Mouse (Mus musculus) heart, postnatal 14 days (tissue): Measurements from ENCODE around the gene Bach2. TPM values are rescaled to one million over a fixed set of nuclear protein-coding genes. Genes with fewer than 3 reads are reported as not detected.

Experiments used
- DNase-seq, 2 experiments: peaks; one replicate each; pipeline ENCODE4 v3.0.0; 2021 to 2022
- intact Hi-C: fragments of 180-260 bp; cut with DNase I; formaldehyde crosslinking; loops from one replicate; pipeline ENCODE4 v1.15.1; 2025
- total RNA-seq, 2 experiments: library from RNA; stranded (reverse); gene quantifications; 2 replicates each; pipeline ENCODE4 v1.2.3; 2021

Bach2 gene
- total RNA-seq, 2 experiments from 2014 or later, result 11.2 TPM

DNA sequence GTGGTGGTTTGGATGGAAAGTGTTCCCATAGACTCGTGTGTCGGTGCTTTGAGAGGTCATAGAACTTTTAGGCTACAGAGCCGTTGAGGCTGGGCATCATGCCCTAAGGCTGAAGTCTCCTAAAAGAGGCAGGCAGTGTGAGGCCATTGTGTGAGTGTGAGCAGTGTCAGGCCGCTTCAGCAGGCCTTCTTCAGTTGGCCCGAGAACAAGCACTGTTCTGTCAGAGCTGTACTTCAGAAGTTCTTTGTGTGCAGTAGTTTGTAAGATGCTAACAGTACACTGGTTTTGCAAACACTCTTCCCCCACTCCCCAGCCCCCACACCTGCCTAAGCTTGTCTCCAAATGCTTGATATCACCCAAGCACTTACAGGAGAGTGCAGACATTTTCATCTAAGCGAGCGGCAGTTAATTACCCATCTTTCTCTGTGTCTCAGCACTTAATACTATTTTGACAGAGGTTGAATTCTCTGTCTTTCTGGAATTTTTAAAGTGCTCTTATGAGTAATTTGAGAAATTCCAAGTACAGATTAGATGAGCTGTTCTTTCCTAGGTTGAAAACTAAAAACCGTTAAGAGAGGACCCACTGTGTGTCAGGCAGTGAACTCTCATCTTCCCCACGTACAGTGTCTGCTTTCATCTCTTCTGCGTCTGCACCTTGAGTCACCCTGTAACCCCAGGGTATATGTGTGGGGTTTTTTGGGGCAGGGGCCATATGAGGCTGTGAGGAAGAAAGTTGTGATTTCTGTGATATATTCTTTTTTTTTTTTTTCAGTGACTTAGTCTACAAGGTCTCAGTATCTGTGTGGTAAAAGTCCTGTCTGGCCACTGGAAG is 136.4 kb downstream of the Bach2 start:
- DNase-seq, result no peak
- intact Hi-C loops, result loop anchor here (5.0 kb wide), 1 partner anchor 38 kb away; no protein-coding TSS in a partner anchor

DNA sequence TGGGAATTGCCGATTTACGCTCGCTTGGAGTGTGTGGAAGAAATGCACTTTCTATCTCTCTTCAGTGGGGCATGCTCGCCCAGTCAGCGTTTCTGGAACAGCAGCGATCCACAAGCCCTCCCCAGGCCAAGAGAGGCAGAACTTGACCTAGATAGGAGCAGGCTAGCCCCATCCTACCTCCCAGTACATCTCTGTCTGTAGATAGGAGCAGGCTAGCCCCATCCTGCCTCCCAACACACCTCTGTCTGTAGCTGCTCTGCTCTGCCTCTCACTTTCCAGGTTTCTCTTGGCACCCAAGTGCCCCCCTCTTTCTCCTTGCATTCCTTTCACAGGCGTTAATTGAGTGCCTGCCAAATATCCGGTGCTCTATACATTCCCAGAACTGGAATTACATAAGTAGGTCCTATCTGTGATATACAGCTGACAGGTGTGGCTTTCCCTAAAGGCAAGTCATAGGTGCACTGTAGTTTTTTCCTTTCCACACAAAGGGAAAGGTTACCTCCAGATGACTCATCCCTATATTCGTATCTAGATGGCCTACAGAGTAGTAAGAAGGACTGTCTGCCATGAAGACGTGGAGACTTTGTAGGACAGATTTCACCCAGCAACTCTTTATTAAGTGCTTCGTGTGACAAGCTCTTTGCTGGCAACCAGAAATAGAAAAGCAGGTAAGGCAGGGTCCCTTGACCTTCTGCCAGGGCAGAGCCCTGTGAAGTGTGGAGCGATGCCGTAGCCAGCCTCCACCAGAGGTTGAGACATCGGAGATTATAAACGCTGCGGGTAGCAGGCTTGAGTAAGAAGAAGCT is 137.3 kb downstream of the Bach2 start:
- intact Hi-C loops, result loop anchor here (5.0 kb wide), 1 partner anchor 39 kb away; no protein-coding TSS in a partner anchor
- no peak for DNase-seq

DNA sequence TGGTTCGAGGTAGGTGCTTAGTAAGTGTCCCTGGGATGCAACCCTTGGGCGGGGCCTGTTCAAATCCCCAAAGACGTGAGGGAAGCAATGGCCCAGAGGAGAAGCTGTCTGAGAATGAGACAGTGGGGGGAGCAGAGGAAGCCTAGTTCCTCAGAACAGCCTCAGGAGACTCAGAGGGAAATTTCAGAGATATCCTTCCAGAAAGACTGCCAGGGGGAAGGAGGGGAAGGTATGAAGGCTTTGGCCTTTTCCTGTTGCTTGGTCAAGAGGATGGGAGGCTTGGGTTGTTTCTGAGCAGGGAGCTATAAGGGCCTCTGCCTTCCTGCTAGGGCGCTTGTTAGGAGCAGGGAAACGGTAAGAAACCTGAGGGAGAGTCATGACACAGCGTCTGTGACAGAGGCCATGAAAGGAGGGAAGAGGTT is 137.9 kb downstream of the Bach2 start:
- no peak for DNase-seq
- intact Hi-C loops, result loop anchor here (5.0 kb wide), 1 partner anchor 39 kb away; no protein-coding TSS in a partner anchor

DNA sequence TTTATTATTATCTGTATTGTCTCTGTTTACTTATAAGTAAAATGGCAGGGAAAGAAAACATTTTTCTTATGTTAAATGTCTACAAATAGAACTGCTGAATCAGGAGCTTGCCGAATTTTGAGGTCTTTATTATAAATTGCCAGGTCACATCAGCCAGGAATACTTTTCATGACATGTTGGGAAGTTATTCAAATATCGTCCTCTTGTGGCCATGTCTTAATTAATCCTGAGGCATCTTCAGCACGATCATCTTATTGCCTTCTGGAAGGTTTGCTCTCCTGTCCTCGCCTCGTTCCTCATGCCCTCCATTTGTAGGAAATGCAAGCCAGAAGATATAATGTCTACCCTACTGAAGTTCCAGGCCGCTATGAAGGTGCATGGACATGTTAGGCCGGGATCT is 140.5 kb downstream of the Bach2 start:
- no peak for DNase-seq
- intact Hi-C loops, result loop anchor here (5.0 kb wide), 1 partner anchor 42 kb away; no protein-coding TSS in a partner anchor

DNA sequence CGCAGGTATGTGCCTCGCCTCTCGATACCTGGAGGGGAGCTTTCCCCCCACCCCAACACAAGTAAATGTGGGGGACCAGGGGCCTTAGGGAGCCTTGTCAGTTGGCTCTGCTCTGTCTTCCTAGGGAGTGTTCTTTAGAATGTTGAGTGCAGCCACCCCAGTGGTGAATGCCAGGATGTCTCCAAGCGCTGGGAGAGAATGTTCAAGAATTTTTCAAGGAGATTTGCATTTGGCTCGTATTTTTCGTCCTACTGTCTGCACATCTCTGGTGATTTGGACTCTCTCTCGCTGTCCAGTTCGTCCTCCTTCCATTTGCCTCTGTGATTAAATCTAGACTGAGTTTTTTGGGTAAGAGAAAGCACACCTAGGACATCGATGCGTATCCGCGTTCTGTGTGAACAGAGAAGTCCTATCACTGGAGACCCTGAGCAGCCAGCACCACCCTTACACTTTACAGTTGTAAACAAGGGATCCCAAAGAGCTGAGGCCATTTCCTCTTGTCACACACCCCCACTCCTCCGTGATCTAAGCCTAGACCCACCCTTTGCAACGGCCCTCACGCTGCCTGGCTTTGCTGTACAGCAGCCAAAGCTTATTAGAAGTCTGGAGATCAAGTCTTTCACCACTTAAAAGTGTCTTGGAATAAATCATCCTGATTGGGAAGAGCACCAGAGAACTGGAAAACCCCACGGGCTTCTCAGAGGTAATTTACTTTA is 143.2 kb downstream of the Bach2 start:
- no peak for DNase-seq
- intact Hi-C loops, result loop anchor here (10.0 kb wide), 1 partner anchor 327 kb away; no protein-coding TSS in a partner anchor

DNA sequence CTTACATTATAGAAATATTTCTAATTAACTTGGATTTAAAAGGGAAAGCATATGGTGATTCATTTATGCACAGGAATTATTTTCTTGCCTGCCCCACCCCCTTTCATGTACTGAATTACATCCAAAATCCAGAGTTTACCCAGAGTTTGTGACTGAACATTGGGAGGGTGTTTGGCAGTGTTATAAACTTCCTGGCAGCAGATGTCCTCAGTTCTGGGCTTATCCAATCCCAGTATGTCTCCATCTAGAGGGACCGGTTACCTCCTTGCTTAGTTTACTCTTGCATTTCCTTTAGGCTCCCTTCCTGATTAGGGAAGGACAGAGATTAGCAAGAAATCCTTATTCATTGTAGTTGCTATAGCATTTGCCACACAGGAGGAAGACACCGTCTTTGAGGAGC is 146.5 kb downstream of the Bach2 start:
- no peak for DNase-seq
- intact Hi-C loops, result loop anchor here (5.0 to 10.0 kb wide), 3 partner anchors 83 to 330 kb away; no protein-coding TSS in a partner anchor

DNA sequence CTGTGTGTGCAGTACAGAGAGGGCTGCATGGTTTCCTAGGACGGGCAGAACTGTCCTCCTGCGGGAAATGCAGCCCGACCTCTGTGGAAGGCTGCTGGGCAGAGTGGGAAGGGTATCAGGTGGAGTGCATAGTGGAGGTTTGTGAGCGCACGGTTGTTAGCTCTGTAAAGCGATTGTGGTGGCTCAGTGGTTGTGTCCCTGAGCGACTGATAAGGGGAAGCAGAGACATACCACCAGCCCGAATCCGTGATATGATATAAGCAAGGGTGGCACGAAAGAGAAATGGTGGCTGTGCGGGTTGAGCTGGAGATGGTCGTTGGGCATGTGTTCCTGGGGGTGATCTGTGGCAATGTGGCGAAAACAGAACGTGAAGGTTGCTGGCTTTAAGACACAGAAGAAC is 147.0 kb downstream of the Bach2 start:
- intact Hi-C loops, result loop anchor here (5.0 to 10.0 kb wide), 3 partner anchors 83 to 331 kb away; no protein-coding TSS in a partner anchor
- DNase-seq, result no peak

DNA sequence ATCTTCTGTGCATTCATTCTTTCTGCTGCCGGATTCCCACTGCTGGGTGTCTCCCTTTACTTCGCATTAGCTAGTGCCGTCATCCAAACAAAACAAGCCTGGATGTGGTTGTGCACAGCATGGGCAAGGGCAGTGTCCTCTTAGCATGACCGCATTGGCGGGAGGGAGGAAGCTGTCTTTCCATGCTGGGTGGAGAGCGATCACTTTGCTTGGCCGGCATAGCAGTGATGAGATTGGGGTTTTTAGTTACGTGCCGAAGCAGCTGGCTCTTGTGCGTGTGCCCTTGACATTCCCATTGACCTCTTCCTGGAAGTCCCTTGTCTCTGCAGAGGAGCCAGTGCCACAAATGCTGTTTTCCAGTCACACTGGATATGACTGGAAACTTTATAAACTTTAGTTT is 147.7 kb downstream of the Bach2 start:
- intact Hi-C loops, result loop anchor here (5.0 to 10.0 kb wide), 3 partner anchors 84 to 332 kb away; no protein-coding TSS in a partner anchor
- DNase-seq, result peak in 1 of 2 experiments; percentile 24

DNA sequence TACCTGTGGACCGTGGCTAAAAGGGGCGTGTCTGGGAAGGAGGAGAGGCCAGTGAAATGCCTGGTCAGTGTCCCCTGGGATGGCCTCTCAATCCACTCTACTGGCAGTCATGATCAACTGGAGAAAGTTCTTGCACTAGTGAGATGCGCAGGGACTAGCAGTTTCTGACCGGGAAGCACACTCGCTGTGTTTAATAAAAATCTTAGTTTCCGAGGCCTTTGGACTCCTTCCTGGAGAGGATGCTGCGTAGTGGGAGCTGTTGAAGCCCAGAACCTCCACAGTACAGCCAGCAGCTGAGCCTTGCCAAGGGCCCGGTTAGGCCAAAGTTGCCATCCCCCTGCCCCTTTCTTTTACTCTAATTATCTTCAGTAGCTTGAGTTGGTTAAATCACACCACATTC is 148.3 kb downstream of the Bach2 start:
- intact Hi-C loops, result loop anchor here (5.0 to 10.0 kb wide), 3 partner anchors 85 to 332 kb away; no protein-coding TSS in a partner anchor
- peak; percentile 26 to 37 for DNase-seq

DNA sequence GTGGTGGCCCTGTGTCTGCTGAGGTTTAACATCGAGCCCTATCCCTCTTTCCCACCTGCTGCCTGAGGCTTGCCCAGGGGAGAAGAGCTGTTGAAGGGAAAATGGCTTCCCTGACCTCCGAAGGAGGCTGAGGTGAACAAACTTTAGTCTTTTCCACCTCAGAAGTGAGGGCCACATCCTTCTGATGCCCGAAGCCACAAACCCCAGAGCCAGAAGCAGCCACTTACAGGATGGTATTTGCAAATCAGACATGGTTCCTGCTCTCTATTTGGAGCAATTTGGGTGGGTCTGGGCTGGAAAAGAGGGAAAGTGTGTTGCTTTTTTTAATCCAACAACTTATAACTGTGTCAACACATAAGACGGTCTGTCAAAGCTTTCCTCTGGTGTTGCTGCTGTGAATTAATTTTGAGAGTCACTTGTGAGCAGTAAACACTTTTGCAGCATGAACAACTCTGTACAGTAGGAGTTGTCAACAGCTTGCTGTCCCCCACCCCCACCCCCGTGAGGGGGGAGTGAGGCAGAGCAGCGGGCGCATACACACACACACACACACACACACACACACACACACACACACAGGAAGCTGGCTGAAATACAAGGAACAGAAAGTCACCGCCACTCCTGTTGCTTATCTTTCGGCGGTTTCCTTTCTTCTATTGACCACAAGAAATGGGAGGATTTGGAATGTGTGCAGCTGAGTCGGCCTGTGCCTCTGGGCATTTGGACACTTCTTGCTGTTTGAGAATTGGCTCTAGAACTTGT is 149.1 kb downstream of the Bach2 start:
- intact Hi-C loops, result loop anchor here (2.0 to 10.0 kb wide), 4 partner anchors 85 to 333 kb away; partner anchors contain the start of gene Bach2
- DNase-seq, result peak; percentile 78 to 79

DNA sequence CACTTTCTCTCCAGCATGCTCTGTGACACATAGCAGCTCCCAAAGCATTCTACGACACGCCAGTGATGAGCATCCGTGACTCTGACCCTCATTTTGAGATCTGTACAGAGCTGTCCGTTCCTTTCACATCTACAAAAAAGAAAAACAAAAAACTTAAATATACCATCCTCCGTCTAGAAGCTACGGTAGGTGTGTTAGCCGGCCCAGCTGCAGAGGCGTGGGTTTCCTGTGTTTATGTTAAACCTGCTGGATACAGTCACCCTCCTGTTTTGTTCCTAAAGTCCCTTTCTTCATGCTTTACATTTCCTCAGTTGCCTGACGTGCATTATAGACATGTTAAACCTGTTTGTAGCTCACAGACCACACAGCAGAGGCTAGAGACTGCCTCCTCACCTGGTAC is 150.0 kb downstream of the Bach2 start:
- intact Hi-C loops, result loop anchor here (2.0 to 10.0 kb wide), 4 partner anchors 86 to 334 kb away; partner anchors contain the start of gene Bach2
- no peak for DNase-seq

DNA sequence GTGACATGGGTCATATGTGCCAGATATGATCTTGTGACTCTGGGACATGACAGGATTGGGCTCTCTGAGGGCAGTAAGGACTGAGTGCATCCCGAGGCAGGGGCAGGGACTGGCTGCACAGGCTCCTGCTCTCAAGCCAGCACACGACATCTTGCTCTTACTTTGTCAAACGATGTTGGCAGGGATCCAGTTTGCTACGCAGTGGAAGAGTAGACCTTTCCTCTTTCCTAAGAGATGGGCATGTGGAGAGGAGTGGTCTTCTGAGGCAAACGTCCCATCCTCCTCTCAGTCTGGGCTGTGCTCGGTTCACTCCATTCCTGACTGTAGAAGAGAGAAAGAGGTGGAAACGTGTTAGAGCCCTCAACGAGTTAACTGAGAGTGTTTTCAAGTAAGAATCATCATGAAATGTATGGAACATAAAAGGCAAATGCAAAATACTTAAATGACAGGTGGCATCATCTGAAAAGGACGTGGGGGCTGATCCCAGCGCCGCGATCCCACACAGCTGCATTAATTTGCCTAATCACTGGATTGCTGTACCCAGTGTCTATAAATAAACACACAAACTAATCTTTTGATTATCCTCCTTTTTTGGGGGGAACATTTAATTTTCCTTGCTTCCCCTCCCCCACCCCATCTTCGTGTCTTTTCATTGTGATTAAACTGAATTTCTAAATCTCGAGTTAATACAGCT is 150.7 kb downstream of the Bach2 start:
- intact Hi-C loops, result loop anchor here (2.0 to 10.0 kb wide), 4 partner anchors 87 to 334 kb away; partner anchors contain the start of gene Bach2
- DNase-seq, result no peak

DNA sequence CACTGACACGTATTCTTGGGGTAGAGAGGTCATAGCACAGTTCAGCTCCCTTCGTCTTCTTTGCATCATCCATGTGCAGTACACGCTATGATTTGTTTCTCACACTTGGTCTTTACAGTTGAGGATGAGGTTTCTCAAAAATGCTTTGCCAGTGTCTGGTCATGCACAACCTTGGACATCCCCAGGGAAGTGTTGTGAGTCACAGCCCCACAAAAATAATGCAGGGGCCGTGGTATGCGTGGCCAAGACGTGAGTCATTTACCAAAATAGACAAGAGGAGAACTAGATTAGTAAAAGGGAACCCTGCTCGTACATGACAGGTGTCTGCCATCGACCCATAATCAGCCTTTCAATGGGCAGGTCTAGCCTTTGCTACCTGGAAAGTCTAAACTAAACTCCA is 152.7 kb downstream of the Bach2 start:
- intact Hi-C loops, result no loop called here
- no peak for DNase-seq

DNA sequence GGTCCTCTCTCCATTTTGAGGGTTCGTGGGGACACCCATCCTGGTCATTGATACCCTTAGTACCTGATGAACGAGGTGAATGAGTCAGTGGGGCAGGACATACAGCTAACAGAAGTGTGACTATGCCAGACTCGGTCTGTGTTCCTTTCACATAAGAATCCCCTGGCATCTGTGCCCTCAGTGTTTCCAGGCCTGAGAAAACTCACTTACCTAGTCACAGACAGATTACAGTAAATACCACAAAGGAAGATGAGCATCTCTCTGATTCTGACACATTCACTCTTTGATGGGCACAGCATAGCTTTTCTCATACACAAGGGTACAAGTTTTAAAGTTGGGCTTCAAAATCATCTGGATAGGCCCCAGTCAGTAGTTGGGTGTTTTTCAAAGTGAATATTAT is 154.6 kb downstream of the Bach2 start:
- intact Hi-C loops, result no loop called here
- DNase-seq, result no peak

DNA sequence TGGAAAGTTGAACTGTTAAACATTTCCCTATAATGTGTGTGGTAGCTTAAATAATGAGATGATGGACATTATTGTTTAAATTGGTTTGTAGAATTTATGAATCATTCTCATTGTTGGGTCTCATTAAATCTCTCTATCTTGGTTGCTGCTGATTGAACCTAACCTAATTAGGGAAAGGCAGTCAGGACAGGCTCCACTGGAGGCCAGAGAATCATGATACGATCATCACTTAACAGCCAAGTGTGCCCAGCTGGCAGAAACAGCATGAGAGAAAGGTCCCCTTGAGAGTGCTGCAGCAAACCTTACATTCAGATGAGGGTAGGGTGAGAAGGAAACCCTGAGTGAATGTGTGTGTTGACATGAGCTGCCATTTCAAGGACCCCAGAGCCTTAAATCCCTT is 155.3 kb downstream of the Bach2 start:
- intact Hi-C loops, result no loop called here
- no peak for DNase-seq

DNA sequence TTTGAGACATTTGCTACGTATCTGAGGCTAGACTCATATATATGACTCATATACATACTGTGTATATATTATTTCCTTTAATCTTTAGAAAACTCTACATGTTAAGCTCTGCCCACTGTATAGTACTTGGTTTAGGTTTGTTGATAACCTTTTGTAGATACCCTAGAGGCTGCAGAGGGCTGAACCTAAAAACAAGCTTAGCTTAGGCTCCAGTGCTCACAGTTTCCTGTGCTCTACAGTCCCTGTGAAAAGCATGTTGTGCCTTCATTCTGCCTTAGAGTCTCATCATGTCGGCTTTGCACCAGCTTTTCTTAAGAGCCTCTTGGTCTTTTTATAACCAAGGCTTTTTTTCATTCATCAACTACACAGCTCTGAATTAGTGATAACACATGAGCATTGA is 156.2 kb downstream of the Bach2 start:
- intact Hi-C loops, result no loop called here
- no peak for DNase-seq

DNA sequence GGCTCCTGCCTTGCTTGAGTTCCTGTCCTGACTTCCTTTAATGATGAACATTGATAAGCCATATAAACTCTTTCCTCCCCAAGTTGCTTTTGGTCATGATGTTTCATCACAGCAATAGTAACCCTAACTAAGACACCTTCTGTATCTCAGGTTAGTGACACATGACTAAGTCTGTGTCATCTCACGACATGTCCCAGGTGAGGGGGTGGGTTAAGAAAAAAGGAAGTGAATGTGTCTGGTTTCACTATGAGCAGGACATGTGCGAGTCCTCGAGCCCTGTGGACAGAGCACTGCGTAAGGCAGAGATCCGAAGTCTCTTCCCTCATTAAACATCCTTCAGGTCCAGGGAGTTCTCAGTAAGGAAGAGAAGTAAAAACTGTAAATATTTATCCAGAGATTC is 162.9 kb downstream of the Bach2 start:
- intact Hi-C loops, result no loop called here
- DNase-seq, result no peak

DNA sequence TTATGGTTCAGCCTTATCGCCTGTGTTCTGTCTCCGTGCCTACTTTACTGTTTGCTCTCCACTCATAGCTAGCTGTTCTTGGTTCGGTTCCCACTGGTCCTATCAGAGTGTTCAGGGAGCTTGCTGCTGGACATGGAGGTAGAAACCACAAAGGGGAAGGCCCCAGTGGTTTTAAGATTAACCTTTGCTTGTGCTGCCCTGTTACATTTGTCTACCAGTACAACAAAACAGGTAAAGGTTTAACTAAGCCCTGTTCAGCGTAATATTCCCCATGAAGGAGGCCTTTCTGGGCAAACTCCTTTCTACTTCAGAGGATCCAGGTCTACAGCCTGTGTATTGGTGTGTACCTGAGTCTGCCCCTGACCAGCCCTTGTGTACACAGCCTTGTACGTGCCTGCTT is 164.9 kb downstream of the Bach2 start:
- DNase-seq, result no peak
- intact Hi-C loops, result no loop called here
